Mouse (Mus musculus) embryonic facial prominence, embryonic 11.5 days (tissue): Measurements from ENCODE around the gene Nxph3. TPM values are rescaled to one million over a fixed set of nuclear protein-coding genes. Genes with fewer than 3 reads are reported as not detected.
"Not testable (repeated sequence)": the region's sequence is repeated elsewhere in the genome, so short reads cannot be mapped to it uniquely, and the experiment has no call there.

Experiments used
- ATAC-seq: fragments of 200-750 bp; cut with Nextera tagmentation; replicated peaks from 2 replicates; pipeline ENCODE4 v1.8.0; 2017; ENCODE audit warnings: low read depth; ENCODE audit not compliant: insufficient number of reproducible peaks, low FRiP score, low TSS enrichment
- DNase-seq: peaks from one replicate; pipeline ENCODE4 v3.0.0-alpha.2; 2015; ENCODE audit warnings: low spot score
- H3K27ac ChIP-seq: fragments of 300-500 bp; sonication (generic); replicated peaks from 2 replicates; pipeline ENCODE4 v1.5.1; 2014; ENCODE audit warnings: mild to moderate bottlenecking, low read depth, low read length, control low read depth
- H3K27me3 ChIP-seq: fragments of 300-500 bp; sonication (generic); 2 replicates; pipeline ENCODE4 v1.6.1; 2014; ENCODE audit warnings: mild to moderate bottlenecking, low read length, moderate library complexity, mixed read lengths; ENCODE audit not compliant: control insufficient read depth, insufficient read depth
- H3K36me3 ChIP-seq: fragments of 300-500 bp; sonication (generic); replicated peaks from 2 replicates; pipeline ENCODE4 v1.6.1; 2014; ENCODE audit warnings: low read depth, mild to moderate bottlenecking, low read length, moderate library complexity, mixed read lengths; ENCODE audit not compliant: control insufficient read depth, insufficient read depth
- H3K4me1 ChIP-seq: fragments of 300-500 bp; sonication (generic); 2 replicates; pipeline ENCODE4 v1.6.1; 2014; ENCODE audit warnings: low read length, mixed read lengths; ENCODE audit not compliant: control insufficient read depth, insufficient read depth
- H3K4me2 ChIP-seq: fragments of 300-500 bp; sonication (generic); 2 replicates; pipeline ENCODE4 v1.6.1; 2014; ENCODE audit warnings: low read depth, mild to moderate bottlenecking, control low read depth, low read length, moderate library complexity
- H3K4me3 ChIP-seq: fragments of 300-500 bp; sonication (generic); 2 replicates; pipeline ENCODE4 v1.5.1; 2014; ENCODE audit warnings: low read depth, low read length, control low read depth
- H3K9ac ChIP-seq: fragments of 300-500 bp; sonication (generic); replicated peaks from 2 replicates; pipeline ENCODE4 v1.6.1; 2014; ENCODE audit warnings: mild to moderate bottlenecking, control low read depth, low read length
- H3K9me3 ChIP-seq: fragments of 300-500 bp; sonication (generic); replicated peaks from 2 replicates; pipeline ENCODE4 v1.6.1; 2016; ENCODE audit warnings: mild to moderate bottlenecking, low read length, inconsistent platforms, mixed read lengths; ENCODE audit not compliant: control insufficient read depth
- WGBS: fragments of 180-500 bp; shearing (Covaris S2); extraction: QIAGEN DNeasy Blood & Tissue Kit; methylation state at CpG from one replicate; pipeline ENCODE4 v1.1.7; 2014; 5-methylcytosine and 5-hydroxymethylcytosine counted together
- polyA plus RNA-seq: library from polyadenylated mRNA; unstranded; fragments of >200 nt; fragmentation: Nextera tagmentation; extraction: Ambion mirVana; gene quantifications from 2 replicates; pipeline ENCODE4 v1.2.1, GENCODE M21; 2014

The Nxph3 gene
- polyA plus RNA-seq, 1 experiment from 2014 or later, result 0.98 TPM

- DNase-seq (no peak), ATAC-seq (no peak)
- Histone ChIP-seq H3K9ac (no peak overlapping the region), H3K36me3 (no peaks in the 10 kb centered on the region), H3K4me2 (no peak overlapping the region), H3K9me3 (no peaks in the 10 kb centered on the region), H3K4me1 (no peaks in the 10 kb centered on the region), H3K27me3 (no peaks in the 10 kb centered on the region), H3K4me3 (no peak overlapping the region), H3K27ac (no peak overlapping the region)
- 54% methylated on average over 12 of the region's 12 CpGs for WGBS
These were observed 7.2 kb downstream of the Nxph3 start for GRCm38 (mm10) chr11:95507041-95507716.

- Histone ChIP-seq H3K9ac (no peak overlapping the region), H3K4me1 (no peaks in the 10 kb centered on the region), H3K36me3 (no peaks in the 10 kb centered on the region), H3K9me3 (no peaks in the 10 kb centered on the region), H3K27me3 (no peaks in the 10 kb centered on the region), H3K27ac (no peak overlapping the region), H3K4me3 (no peak overlapping the region), H3K4me2 (no peak overlapping the region)
- DNase-seq, result no peak
- no peak for ATAC-seq
- WGBS, result 43% methylated on average over 6 of the region's 6 CpGs
These were observed 10.1 kb downstream of the Nxph3 start for GRCm38 (mm10) chr11:95504271-95504731.

- H3K36me3 ChIP-seq, result no peaks in the 10 kb centered on the region
- no peaks in the 10 kb centered on the region for H3K9me3 ChIP-seq
- no peaks in the 10 kb centered on the region for H3K27me3 ChIP-seq
- no peak for ATAC-seq
- no peak overlapping the region for H3K27ac ChIP-seq
- H3K9ac ChIP-seq, result no peak overlapping the region
- WGBS, result 59% methylated on average over 10 of the region's 10 CpGs
- DNase-seq, result no peak
- no peak overlapping the region for H3K4me2 ChIP-seq
- no peaks in the 10 kb centered on the region for H3K4me1 ChIP-seq
- no peak overlapping the region for H3K4me3 ChIP-seq
These were observed 10.7 kb downstream of the Nxph3 start for GRCm38 (mm10) chr11:95503581-95504180.

GRCm38 (mm10) chr11:95501826-95502225 is 12.5 kb downstream of the Nxph3 start:
- H3K36me3 ChIP-seq, H3K9me3 ChIP-seq, H3K27ac ChIP-seq, H3K4me1 ChIP-seq, H3K27me3 ChIP-seq, DNase-seq, H3K4me2 ChIP-seq, H3K4me3 ChIP-seq, H3K9ac ChIP-seq, ATAC-seq: not testable (repeated sequence)
- 89% methylated on average over 8 of the region's 8 CpGs for WGBS

DNA sequence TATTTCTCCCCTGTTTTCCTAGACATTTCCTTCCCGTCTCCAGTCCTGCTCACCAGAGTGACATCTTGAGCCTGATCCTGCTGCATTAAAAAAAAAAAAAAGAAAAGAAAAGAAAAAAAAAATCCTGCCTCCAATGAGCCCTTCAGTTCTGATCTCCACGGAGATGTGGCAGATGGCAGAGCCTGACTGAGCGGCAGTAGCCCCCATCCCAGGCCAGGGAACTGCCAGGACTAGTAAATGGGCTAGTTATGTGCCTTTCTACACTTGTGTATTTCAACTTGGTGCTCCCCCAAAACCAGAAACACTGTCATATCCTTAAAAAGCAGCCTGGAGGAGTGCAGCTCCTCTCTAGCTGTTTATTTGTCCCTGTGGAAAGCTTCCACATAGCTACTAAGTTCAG is 13.5 kb downstream of the Nxph3 start:
- no peak for DNase-seq
- Histone ChIP-seq H3K36me3 (no peaks in the 10 kb centered on the region), H3K9me3 (no peaks in the 10 kb centered on the region), H3K9ac (no peak overlapping the region), H3K4me3 (no peak overlapping the region), H3K4me2 (no peak overlapping the region), H3K27me3 (no peaks in the 10 kb centered on the region), H3K4me1 (no peaks in the 10 kb centered on the region), H3K27ac (no peak overlapping the region)
- ATAC-seq, result no peak
- 52% methylated on average over 3 of the region's 3 CpGs for WGBS

GRCm38 (mm10) chr11:95500412-95500811 is 14.0 kb downstream of the Nxph3 start:
- H3K4me3 ChIP-seq, result no peak overlapping the region
- no peak overlapping the region for H3K27ac ChIP-seq
- H3K4me2 ChIP-seq, result no peak overlapping the region
- ATAC-seq (no peak), DNase-seq (no peak)
- H3K27me3 ChIP-seq, result no peaks in the 10 kb centered on the region
- 60% methylated on average over 4 of the region's 4 CpGs for WGBS
- H3K4me1 ChIP-seq, result no peaks in the 10 kb centered on the region
- no peaks in the 10 kb centered on the region for H3K36me3 ChIP-seq
- H3K9ac ChIP-seq, result no peak overlapping the region
- no peaks in the 10 kb centered on the region for H3K9me3 ChIP-seq

GRCm38 (mm10) chr11:95497921-95498320 is 16.4 kb downstream of the Nxph3 start:
- DNase-seq (no peak), ATAC-seq (no peak)
- Histone ChIP-seq H3K36me3 (no peaks in the 10 kb centered on the region), H3K27ac (no peak overlapping the region), H3K9ac (no peak overlapping the region), H3K4me1 (no peaks in the 10 kb centered on the region), H3K4me3 (no peak overlapping the region), H3K27me3 (no peaks in the 10 kb centered on the region), H3K4me2 (no peak overlapping the region), H3K9me3 (no peaks in the 10 kb centered on the region)
- WGBS, result 90% methylated on average over 5 of the region's 5 CpGs

GRCm38 (mm10) chr11:95495883-95496282 is 18.5 kb downstream of the Nxph3 start:
- Histone ChIP-seq H3K27me3 (no peaks in the 10 kb centered on the region), H3K4me1 (no peaks in the 10 kb centered on the region), H3K4me3 (no peak overlapping the region), H3K36me3 (no peaks in the 10 kb centered on the region; the same call in none of the 2 replicates), H3K27ac (no peak overlapping the region), H3K9ac (no peak overlapping the region), H3K9me3 (no peaks in the 10 kb centered on the region), H3K4me2 (no peak overlapping the region)
- WGBS, result 85% methylated on average over 9 of the region's 9 CpGs
- DNase-seq (no peak), ATAC-seq (no peak)
